Mouse (Mus musculus): ENCODE data around the gene Fam83e.

DNA sequence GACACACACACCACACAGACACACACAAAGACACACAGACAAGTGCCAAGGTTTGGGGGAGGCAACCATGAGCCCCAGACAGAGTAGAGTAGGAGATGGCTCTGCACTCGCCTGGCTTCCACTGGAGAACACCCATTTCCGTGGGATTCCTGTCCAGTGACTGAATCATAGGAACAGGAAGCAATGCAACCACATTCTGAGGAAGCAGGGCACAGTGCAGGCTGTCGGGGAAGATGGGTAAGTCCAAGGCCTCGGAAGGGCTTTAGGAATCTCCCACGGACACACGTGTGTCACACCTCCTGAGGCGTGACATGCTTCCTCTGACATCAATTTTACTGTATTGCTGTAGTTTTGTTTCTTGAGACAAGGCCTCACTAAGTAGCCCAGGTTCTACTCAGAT lies 27.1 kb downstream of the Fam83e start:
- no peak for TF ChIP-seq CTCF (IDR thresholded peaks at IDR 0.05)
- TF ChIP-seq EP300 (IDR thresholded peaks at IDR 0.05) = no peak

Data from lung, postnatal 0 days (tissue).